31 mouse cellular contexts compared by ENCODE assay signal in genomic region chr3:55446681-55447080, GRCm38 (mm10). TPM values are rescaled to one million over a fixed set of nuclear protein-coding genes. Genes with fewer than 3 reads are reported as not detected.
DNase-seq lines count a peak whose midpoint lies in the region; ATAC-seq and TF ChIP-seq lines count a peak whose summit lies in the region.
"Had no signal": no experiment of that assay in that cellular context is flagged by ENCODE, and none has a peak within 500 bp of the region (broad histone marks: within the 10 kb centered on the region; RNA-seq: fewer than 3 reads in every experiment).

No protein-coding gene starts in this region.

- H3K9ac ChIP-seq in forebrain, postnatal 0 days: no peak overlapping the region
- H3K9ac ChIP-seq in forebrain, embryonic 13.5 days: no peak overlapping the region
- H3K9ac ChIP-seq: embryonic facial prominence, embryonic 12.5 days; embryonic facial prominence, embryonic 15.5 days; forebrain, embryonic 12.5 days; heart, embryonic 13.5 days; hindbrain, embryonic 13.5 days had no signal

- no peak overlapping the region for H3K4me3 ChIP-seq in cerebellum, adult 2 months (replicated peaks; ENCODE audit: insufficient read depth, low read depth, low read length)
- H3K4me3 ChIP-seq in forebrain, postnatal 0 days (ENCODE audit: low read depth, low read length): no peak overlapping the region
- no peak overlapping the region for H3K4me3 ChIP-seq in forebrain, embryonic 13.5 days
- H3K4me3 ChIP-seq in layer of hippocampus, adult 2 months: no peak overlapping the region
- no peak overlapping the region for H3K4me3 ChIP-seq in olfactory bulb, adult 2 months (ENCODE audit: insufficient read depth, low read depth, low read length)
- H3K4me3 ChIP-seq: embryonic facial prominence, embryonic 12.5 days; embryonic facial prominence, embryonic 15.5 days; forebrain, embryonic 12.5 days; heart, adult 2 months; heart, embryonic 10.5 days; heart, embryonic 13.5 days; hindbrain, embryonic 13.5 days had no signal

- H3K27me3 ChIP-seq in cerebellum, adult 2 months (ENCODE audit: control insufficient read depth, insufficient read depth, low read length): no peaks in the 10 kb centered on the region
- no peaks in the 10 kb centered on the region for H3K27me3 ChIP-seq in forebrain, postnatal 0 days (ENCODE audit: insufficient read depth, low read length)
- no peaks in the 10 kb centered on the region for H3K27me3 ChIP-seq in forebrain, embryonic 13.5 days
- H3K27me3 ChIP-seq: embryonic facial prominence, embryonic 12.5 days; embryonic facial prominence, embryonic 15.5 days; forebrain, embryonic 12.5 days; heart, embryonic 13.5 days; hindbrain, embryonic 13.5 days had no signal

- WGBS in cerebellum, adult 2 months: 64% methylated on average over 7 of the region's 7 CpGs
- 93% methylated on average over 7 of the region's 7 CpGs for WGBS in forebrain, postnatal 0 days
- 89% methylated on average over 7 of the region's 7 CpGs for WGBS in forebrain, embryonic 13.5 days
- WGBS in olfactory bulb, adult 2 months: 80% methylated on average over 7 of the region's 7 CpGs

- H3K27ac ChIP-seq in cerebellum, adult 2 months (ENCODE audit: insufficient read depth, low read length): peak overlapping the region; percentile 24; the same call in 1 of the 2 replicates
- H3K27ac ChIP-seq in forebrain, postnatal 0 days (ENCODE audit: low read depth, low read length): peak overlapping the region; percentile 36; the same call in 1 of the 2 replicates
- H3K27ac ChIP-seq in forebrain, embryonic 13.5 days: no peak overlapping the region
- peak overlapping the region; percentile 93 for H3K27ac ChIP-seq in layer of hippocampus, adult 2 months
- 0 out of 2 replicates have a peak overlapping the region, but pooled peaks have one; percentile 25 for H3K27ac ChIP-seq in olfactory bulb, adult 2 months (ENCODE audit: insufficient read depth, low read depth, low read length)
- H3K27ac ChIP-seq: embryonic facial prominence, embryonic 12.5 days; forebrain, embryonic 12.5 days; heart, embryonic 10.5 days; heart, embryonic 13.5 days; hindbrain, embryonic 13.5 days had no signal

- no peak for TF ChIP-seq POLR2A in cerebellum, adult 2 months (IDR thresholded peaks at IDR 0.05; ENCODE audit: borderline replicate concordance, insufficient read depth, low read length)
- TF ChIP-seq POLR2A in olfactory bulb, adult 2 months (IDR thresholded peaks at IDR 0.05; ENCODE audit: insufficient read depth, low read depth, low read length): no peak

- peaks cover 5% of the 10 kb centered on the region; the same call in 1 of the 2 replicates for H3K36me3 ChIP-seq in forebrain, postnatal 0 days (ENCODE audit: insufficient read depth)
- 0 out of 2 replicates have a peak, but pooled peaks cover 10% of the 10 kb centered on the region for H3K36me3 ChIP-seq in forebrain, embryonic 13.5 days (ENCODE audit: poor library complexity, severe bottlenecking)
- H3K36me3 ChIP-seq: embryonic facial prominence, embryonic 12.5 days; embryonic facial prominence, embryonic 15.5 days; forebrain, embryonic 12.5 days; heart, embryonic 10.5 days; heart, embryonic 13.5 days had no signal

- no peak for TF ChIP-seq CTCF in cerebellum, adult 2 months (IDR thresholded peaks at IDR 0.05; ENCODE audit: borderline replicate concordance, insufficient read depth, low read depth, low read length)
- TF ChIP-seq CTCF in forebrain, postnatal 0 days (IDR thresholded peaks at IDR 0.05; ENCODE audit: low read depth): no peak
- TF ChIP-seq CTCF in layer of hippocampus, adult 2 months (conservative IDR thresholded peaks at IDR 0.05): no peak
- no peak for TF ChIP-seq CTCF in olfactory bulb, adult 2 months (IDR thresholded peaks at IDR 0.05; ENCODE audit: insufficient read depth, low read depth, low read length)

- H3K9me3 ChIP-seq in forebrain, postnatal 0 days (ENCODE audit: low read length): no peaks in the 10 kb centered on the region
- no peaks in the 10 kb centered on the region for H3K9me3 ChIP-seq in forebrain, embryonic 13.5 days (replicated peaks)
- H3K9me3 ChIP-seq: embryonic facial prominence, embryonic 12.5 days; embryonic facial prominence, embryonic 15.5 days; forebrain, embryonic 12.5 days; heart, embryonic 10.5 days; heart, embryonic 13.5 days; hindbrain, embryonic 13.5 days had no signal

- no peak for ATAC-seq in cerebellum, adult (ENCODE audit: insufficient number of reproducible peaks, low FRiP score, low TSS enrichment)
- ATAC-seq in forebrain, postnatal 0 days: no peak
- ATAC-seq in forebrain, embryonic 13.5 days: no peak
- ATAC-seq: activated CD4-positive, CD25-positive, alpha-beta regulatory T cell, adult 4 months; hindbrain, embryonic 16.5 days; inflammation-experienced regulatory T-cells, adult 6 months; intestine, embryonic 16.5 days had no signal

- H3K4me2 ChIP-seq in forebrain, postnatal 0 days (ENCODE audit: low read depth): no peak overlapping the region
- H3K4me2 ChIP-seq in forebrain, embryonic 13.5 days: no peak overlapping the region
- H3K4me2 ChIP-seq: embryonic facial prominence, embryonic 12.5 days; embryonic facial prominence, embryonic 15.5 days; forebrain, embryonic 12.5 days; heart, embryonic 13.5 days; hindbrain, embryonic 13.5 days had no signal

- DNase-seq in cerebellum, adult 2 months: no peak
- no peak for DNase-seq in forebrain, postnatal 0 days
- no peak for DNase-seq in layer of hippocampus, adult 2 months (ENCODE audit: low spot score in 2 of 2)
- DNase-seq in layer of hippocampus, adult 9-11 months: no peak
- no peak for DNase-seq in spleen, postnatal 4 days (ENCODE audit: low spot score in 2 of 2)
- DNase-seq: adrenal gland, adult 8-10 months; adrenal gland, postnatal 25 days; cerebellum, postnatal 10 days; cerebellum, postnatal 36 days; gastrocnemius, postnatal 25 days; heart, adult 2 months had no signal

- H3K4me1 ChIP-seq in cerebellum, adult 2 months (ENCODE audit: control insufficient read depth, insufficient read depth, low read length): peaks cover 33% of the 10 kb centered on the region
- peaks cover 5% of the 10 kb centered on the region; the same call in 1 of the 2 replicates for H3K4me1 ChIP-seq in forebrain, postnatal 0 days (ENCODE audit: insufficient read depth)
- H3K4me1 ChIP-seq in forebrain, embryonic 13.5 days: peaks cover 3% of the 10 kb centered on the region; the same call in 1 of the 2 replicates
- H3K4me1 ChIP-seq in olfactory bulb, adult 2 months (ENCODE audit: control insufficient read depth, insufficient read depth, low read length): peaks cover 16% of the 10 kb centered on the region
- H3K4me1 ChIP-seq: forebrain, embryonic 12.5 days; heart, embryonic 10.5 days; heart, embryonic 13.5 days had no signal

RNA-seq across cellular contexts. Expression of gene Gm21954, which starts 25.3 kb away (rescaled TPM):
- polyA plus RNA-seq in cerebellum, adult 2 months (2012; rRNA removed): not detected in 2 replicates
- total RNA-seq in forebrain, postnatal 0 days (2014; rRNA removed): not detected in 2 replicates
- not detected in 2 replicates for polyA plus RNA-seq in forebrain, postnatal 0 days (2015; fragmentation: Nextera tagmentation; extraction: Ambion mirVana)
- polyA plus RNA-seq in forebrain, embryonic 13.5 days (2015; fragmentation: Nextera tagmentation; extraction: Ambion mirVana): not detected in 2 replicates
- not detected for total RNA-seq in layer of hippocampus, adult 2 months (2021)
- not detected in 2 replicates for polyA plus RNA-seq in olfactory bulb, adult 2 months (2012; ENCODE audit: insufficient read depth, insufficient read length, low replicate concordance, missing spikeins)
- total RNA-seq: adrenal gland, adult 8-10 months; adrenal gland, postnatal 25 days; ES-E14; gastrocnemius, adult 8-10 months; gastrocnemius, postnatal 25 days; heart, adult 2 months; heart, postnatal 25 days; hematopoietic stem cell, adult 5-6 weeks had no signal
- polyA plus RNA-seq: activated CD4-positive, CD25-positive, alpha-beta regulatory T cell, adult 4 months; brain, embryonic 14.5 days; embryonic facial prominence, embryonic 12.5 days; embryonic facial prominence, embryonic 15.5 days; forebrain, embryonic 12.5 days; gonadal fat pad, adult 2 months; heart, adult 2 months; heart, embryonic 10.5 days; heart, embryonic 13.5 days; heart, embryonic 16.5 days; hindbrain, embryonic 13.5 days; hindbrain, embryonic 16.5 days; inflammation-experienced regulatory T-cells, adult 6 months; intestine, embryonic 16.5 days had no signal
